Mouse (Mus musculus) G1E (cell line): ENCODE data around the gene Cntnap5c. TPM values are rescaled to one million over a fixed set of nuclear protein-coding genes. Genes with fewer than 3 reads are reported as not detected.

ENCODE experiments used
- ATAC-seq: 2 replicates; pipeline ENCODE4 v1.8.0; 2016; ENCODE audit warnings: mild to moderate bottlenecking; ENCODE audit not compliant: insufficient number of reproducible peaks, poor library complexity, low FRiP score, severe bottlenecking; ENCODE audit errors: extremely low read depth
- DNase-seq: peaks from one replicate; pipeline ENCODE4 v3.0.0; 2012; ENCODE audit warnings: low spot score
- H3K27me3 ChIP-seq: 2 replicates; pipeline ENCODE4 v1.6.1; 2012; ENCODE audit warnings: mild to moderate bottlenecking, low read length, inconsistent platforms; ENCODE audit not compliant: insufficient read depth
- H3K36me3 ChIP-seq: replicated peaks from 2 replicates; pipeline ENCODE3; 2012; ENCODE audit warnings: mild to moderate bottlenecking, inconsistent platforms
- H3K4me1 ChIP-seq: 2 replicates; pipeline ENCODE4 v1.6.1; 2012; ENCODE audit warnings: low read depth, low read length, inconsistent platforms, mixed read lengths; ENCODE audit not compliant: insufficient read depth
- H3K4me3 ChIP-seq: 2 replicates; pipeline ENCODE4 v1.5.1; 2012; ENCODE audit warnings: low read depth, mild to moderate bottlenecking, inconsistent platforms, low read length, moderate library complexity, mixed read lengths
- H3K9me3 ChIP-seq: replicated peaks from 2 replicates; pipeline ENCODE4 v1.6.1; 2012; ENCODE audit warnings: inconsistent platforms
- CTCF ChIP-seq: IDR thresholded peaks from 2 replicates; pipeline ENCODE4 v1.5.1; 2012; ENCODE audit warnings: low read depth, low read length, inconsistent platforms, mixed read lengths
- GATA1 ChIP-seq: IDR thresholded peaks from 2 replicates; pipeline ENCODE4 v1.6.1; 2012; ENCODE audit warnings: borderline replicate concordance, low read length, inconsistent platforms, mixed read lengths
- GATA2 ChIP-seq: IDR thresholded peaks from 2 replicates; pipeline ENCODE4 v1.6.1; 2012; ENCODE audit warnings: low read depth, low read length, inconsistent platforms, borderline replicate concordance
- POLR2AphosphoS5 ChIP-seq: IDR thresholded peaks from 2 replicates; pipeline ENCODE4 v1.6.1; 2012; ENCODE audit warnings: low read depth, low read length, inconsistent platforms; ENCODE audit not compliant: insufficient replicate concordance
- TAL1 ChIP-seq: conservative IDR thresholded peaks from 2 replicates; pipeline ENCODE4 v1.6.1; 2012; ENCODE audit warnings: low read depth, low read length, inconsistent platforms, mixed read lengths
- polyA plus RNA-seq: library from polyadenylated mRNA; stranded (reverse); fragments of >175 nt; gene quantifications from 2 replicates; pipeline ENCODE4 v1.2.3, GENCODE M21; 2012
- total RNA-seq, 2 experiments: library from RNA; stranded (forward) in 1 of 2; stranded (reverse) in 1 of 2; fragments of 200-1000 nt in 1 of 2; fragments of >200 nt in 1 of 2; fragmentation: Nextera tagmentation in 1 of 2; gene quantifications; 2 replicates each; pipeline ENCODE4 v1.2.3; 2014 to 2017

Gene Cntnap5c
- total and polyA plus RNA-seq, 3 experiments, result not detected

DNA sequence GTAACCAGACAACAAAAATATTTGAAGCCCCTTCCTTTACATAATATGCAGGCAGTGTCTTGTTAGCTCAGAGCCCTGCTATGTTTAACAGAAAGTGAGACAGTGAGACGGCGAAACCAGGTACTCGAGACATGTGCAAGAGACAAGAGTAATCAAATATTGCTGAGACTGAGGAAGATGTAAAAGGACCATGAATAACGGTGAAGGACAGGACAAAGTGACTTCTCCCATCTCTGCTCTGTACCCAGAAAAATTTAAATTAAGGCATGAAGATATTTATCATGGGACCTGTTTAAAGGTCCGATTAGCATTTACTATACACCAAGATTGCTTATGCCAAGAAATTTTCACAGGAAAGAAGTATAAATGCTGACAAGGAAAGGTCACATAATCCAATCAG lies 233.5 kb downstream of the Cntnap5c start:
- H3K4me3 ChIP-seq, result no peak overlapping the region
- no peaks in the 10 kb centered on the region for H3K27me3 ChIP-seq
- H3K36me3 ChIP-seq, result no peaks in the 10 kb centered on the region
- no peaks in the 10 kb centered on the region for H3K9me3 ChIP-seq
- no peak for DNase-seq
- no peaks in the 10 kb centered on the region for H3K4me1 ChIP-seq
- TF ChIP-seq TAL1 (no peak), CTCF (no peak), POLR2AphosphoS5 (no peak), GATA2 (no peak), GATA1 (no peak)
- ATAC-seq, result no peak

GRCm38 (mm10) chr17:58003322-58003721 lies 234.0 kb downstream of the Cntnap5c start:
- no peaks in the 10 kb centered on the region for H3K4me1 ChIP-seq
- DNase-seq, result no peak

GRCm38 (mm10) chr17:58004491-58004890 lies 235.1 kb downstream of the Cntnap5c start:
- TF ChIP-seq CTCF (no peak), POLR2AphosphoS5 (no peak), TAL1 (no peak), GATA2 (no peak), GATA1 (no peak)
- no peak overlapping the region for H3K4me3 ChIP-seq
- ATAC-seq (no peak), DNase-seq (no peak)
- no peaks in the 10 kb centered on the region for H3K9me3 ChIP-seq
- no peaks in the 10 kb centered on the region for H3K4me1 ChIP-seq
- H3K36me3 ChIP-seq, result no peaks in the 10 kb centered on the region
- no peaks in the 10 kb centered on the region for H3K27me3 ChIP-seq

More at GRCm38 (mm10) chr17:58003322-58003721, 234.0 kb downstream of the Cntnap5c start:
- ATAC-seq, result no peak
- H3K4me3 ChIP-seq, result no peak overlapping the region
- no peaks in the 10 kb centered on the region for H3K9me3 ChIP-seq
- no peaks in the 10 kb centered on the region for H3K36me3 ChIP-seq
- no peaks in the 10 kb centered on the region for H3K27me3 ChIP-seq
- TF ChIP-seq GATA1 (no peak), POLR2AphosphoS5 (no peak), GATA2 (no peak), TAL1 (no peak), CTCF (no peak)

DNA sequence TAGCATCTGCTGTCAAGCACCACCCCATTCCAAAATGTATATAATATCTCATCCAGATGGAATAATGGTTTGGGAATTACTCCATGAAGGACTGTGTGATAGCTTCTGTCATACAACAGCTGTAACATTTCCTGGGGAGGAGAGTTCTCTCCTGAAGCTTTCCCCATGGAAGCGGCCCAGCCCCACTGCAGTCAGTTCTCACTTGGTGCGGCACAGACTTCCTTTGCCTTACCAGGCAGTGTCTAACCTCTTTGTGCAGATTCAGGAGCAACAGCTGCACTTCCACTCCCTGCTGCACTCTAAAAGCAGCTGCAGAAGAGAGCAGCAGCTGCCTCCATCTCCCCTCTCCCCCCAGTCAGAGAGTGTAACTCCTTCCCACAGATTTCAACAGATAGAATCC lies 271.8 kb downstream of the Cntnap5c start:
- no peaks in the 10 kb centered on the region for H3K4me1 ChIP-seq
- TF ChIP-seq CTCF (no peak), TAL1 (no peak), GATA1 (no peak), POLR2AphosphoS5 (no peak)
- no peaks in the 10 kb centered on the region for H3K36me3 ChIP-seq
- no peak overlapping the region for H3K4me3 ChIP-seq
- H3K9me3 ChIP-seq, result peaks cover 8% of the 10 kb centered on the region
- H3K27me3 ChIP-seq, result no peaks in the 10 kb centered on the region
- ATAC-seq (no peak), DNase-seq (no peak)

GRCm38 (mm10) chr17:58045149-58045548 lies 275.8 kb downstream of the Cntnap5c start:
- H3K9me3 ChIP-seq, result peaks cover 10% of the 10 kb centered on the region
- no peak overlapping the region for H3K4me3 ChIP-seq
- no peaks in the 10 kb centered on the region for H3K27me3 ChIP-seq
- TF ChIP-seq GATA2 (no peak), GATA1 (no peak), TAL1 (no peak), CTCF (no peak), POLR2AphosphoS5 (no peak)
- no peaks in the 10 kb centered on the region for H3K36me3 ChIP-seq
- no peak for DNase-seq
- no peaks in the 10 kb centered on the region for H3K4me1 ChIP-seq
- no peak for ATAC-seq

- no peak for ATAC-seq
- no peak overlapping the region for H3K4me3 ChIP-seq
- TF ChIP-seq POLR2AphosphoS5 (no peak), TAL1 (no peak), CTCF (no peak)
These were observed 300.5 kb downstream of the Cntnap5c start for GRCm38 (mm10) chr17:58069912-58070311.

DNA sequence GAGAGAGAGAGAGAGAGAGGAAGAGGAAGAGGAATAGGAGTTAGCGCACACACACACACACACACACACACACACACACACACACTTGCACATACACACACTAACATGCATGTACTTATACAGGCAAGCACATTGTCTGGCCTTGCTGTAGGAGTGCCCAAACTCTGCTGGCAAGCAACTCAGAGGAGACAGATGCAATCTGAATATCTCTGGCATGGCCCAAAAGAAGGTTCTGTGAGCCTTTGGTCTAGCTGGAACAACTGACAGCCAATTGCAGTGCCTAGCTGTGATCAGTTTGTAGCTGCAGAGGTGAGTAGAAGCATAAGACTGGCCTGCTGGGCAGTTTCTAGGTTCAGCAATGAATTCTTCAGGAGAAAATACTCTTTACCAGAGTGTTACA lies 313.3 kb downstream of the Cntnap5c start:
- Histone ChIP-seq H3K27me3 (no peaks in the 10 kb centered on the region), H3K36me3 (no peaks in the 10 kb centered on the region), H3K4me1 (no peaks in the 10 kb centered on the region), H3K9me3 (peaks cover 9% of the 10 kb centered on the region), H3K4me3 (no peak overlapping the region)
- TF ChIP-seq GATA2 (no peak), CTCF (no peak)
- no peak for ATAC-seq
- DNase-seq, result no peak

More at GRCm38 (mm10) chr17:58069912-58070311, 300.5 kb downstream of the Cntnap5c start:
- Histone ChIP-seq H3K36me3 (no peaks in the 10 kb centered on the region), H3K4me1 (no peaks in the 10 kb centered on the region), H3K27me3 (no peaks in the 10 kb centered on the region), H3K9me3 (peaks cover 4% of the 10 kb centered on the region)
- no peak for DNase-seq
